Mouse (Mus musculus) midbrain, embryonic 12.5 days (tissue): ENCODE data around the gene Tmem192. TPM values are rescaled to one million over a fixed set of nuclear protein-coding genes. Genes with fewer than 3 reads are reported as not detected.
"Not testable (repeated sequence)": the region's sequence is repeated elsewhere in the genome, so short reads cannot be mapped to it uniquely, and the experiment has no call there.

Experiments used
- ATAC-seq: fragments of 200-750 bp; cut with Nextera tagmentation; 2 replicates; pipeline ENCODE4 v1.8.0; 2017; ENCODE audit warnings: low read depth, moderate TSS enrichment, moderate library complexity; ENCODE audit not compliant: low FRiP score
- H3K27ac ChIP-seq: fragments of 300-500 bp; sonication (generic); replicated peaks from 2 replicates; pipeline ENCODE4 v1.5.1; 2016; ENCODE audit warnings: mild to moderate bottlenecking
- H3K27me3 ChIP-seq: fragments of 300-500 bp; sonication (generic); 2 replicates; pipeline ENCODE4 v1.6.1; 2016; ENCODE audit warnings: mild to moderate bottlenecking
- H3K36me3 ChIP-seq: fragments of 300-500 bp; sonication (generic); 2 replicates; pipeline ENCODE4 v1.6.1; 2016
- H3K4me1 ChIP-seq: fragments of 300-500 bp; sonication (generic); 2 replicates; pipeline ENCODE4 v1.6.1; 2016
- H3K4me2 ChIP-seq: fragments of 300-500 bp; sonication (generic); replicated peaks from 2 replicates; pipeline ENCODE4 v1.6.1; 2016; ENCODE audit warnings: mild to moderate bottlenecking, moderate library complexity
- H3K4me3 ChIP-seq: fragments of 300-500 bp; sonication (generic); 2 replicates; pipeline ENCODE4 v1.5.1; 2016; ENCODE audit warnings: mild to moderate bottlenecking
- H3K9ac ChIP-seq: fragments of 300-500 bp; sonication (generic); replicated peaks from 2 replicates; pipeline ENCODE4 v1.6.1; 2016; ENCODE audit warnings: mild to moderate bottlenecking, moderate library complexity
- H3K9me3 ChIP-seq: fragments of 300-500 bp; sonication (generic); 2 replicates; pipeline ENCODE4 v1.6.1; 2016; ENCODE audit warnings: mild to moderate bottlenecking
- WGBS: fragments of 180-500 bp; shearing (Covaris S2); methylation state at CpG from one replicate; pipeline ENCODE4 v1.1.7; 2016; 5-methylcytosine and 5-hydroxymethylcytosine counted together
- polyA plus RNA-seq: library from polyadenylated mRNA; unstranded; fragments of >200 nt; fragmentation: Nextera tagmentation; extraction: Ambion mirVana; gene quantifications from 2 replicates; pipeline ENCODE4 v1.2.1, GENCODE M21; 2016

Tmem192 gene
- polyA plus RNA-seq, 1 experiment from 2014 or later, result 15.3 TPM

DNA sequence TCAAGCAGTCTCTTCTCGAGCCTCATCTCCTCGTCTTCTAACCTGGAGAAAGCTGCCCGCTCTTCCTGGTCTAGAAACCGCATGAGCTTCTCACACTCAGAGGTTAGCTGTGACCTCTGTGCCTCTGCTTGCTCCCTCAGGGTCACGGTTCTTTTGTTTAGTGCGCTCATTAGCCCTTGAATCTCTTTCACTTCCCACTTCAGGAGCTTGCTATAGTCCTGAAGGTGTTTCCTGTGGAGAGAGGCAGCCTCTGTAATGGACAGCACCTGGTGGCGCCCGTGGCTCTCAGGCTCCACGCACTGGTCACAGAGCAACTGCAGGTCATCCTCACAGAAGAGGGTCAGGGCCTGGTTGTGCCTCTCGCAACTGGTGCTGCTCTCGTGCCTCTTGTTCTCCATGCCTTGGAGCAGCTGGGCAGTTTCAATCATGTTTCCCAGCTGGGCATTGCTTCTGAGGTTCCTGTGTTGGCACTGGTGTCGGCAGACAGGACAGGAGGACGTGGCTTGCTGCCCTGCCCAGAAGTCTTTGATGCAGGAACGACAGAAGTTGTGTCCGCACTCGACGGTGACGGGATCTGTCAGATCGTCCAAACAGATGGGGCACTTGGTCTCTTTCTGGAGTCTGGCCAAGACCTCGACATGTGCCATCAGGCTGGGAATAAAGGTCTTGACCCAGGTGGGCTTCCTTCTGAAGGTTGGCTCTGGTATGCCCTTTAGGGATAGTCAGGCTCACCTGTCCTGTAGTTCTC, 36.3 kb downstream of the Tmem192 start:
- H3K27ac ChIP-seq, result no peak overlapping the region
- H3K36me3 ChIP-seq, result no peaks in the 10 kb centered on the region
- no peak overlapping the region for H3K9ac ChIP-seq
- H3K9me3 ChIP-seq, result no peaks in the 10 kb centered on the region
- no peaks in the 10 kb centered on the region for H3K27me3 ChIP-seq
- H3K4me3 ChIP-seq, result no peak overlapping the region
- H3K4me2 ChIP-seq, result no peak overlapping the region
- no peaks in the 10 kb centered on the region for H3K4me1 ChIP-seq
- 83% methylated on average over 20 of the region's 20 CpGs for WGBS
- no peak for ATAC-seq

DNA sequence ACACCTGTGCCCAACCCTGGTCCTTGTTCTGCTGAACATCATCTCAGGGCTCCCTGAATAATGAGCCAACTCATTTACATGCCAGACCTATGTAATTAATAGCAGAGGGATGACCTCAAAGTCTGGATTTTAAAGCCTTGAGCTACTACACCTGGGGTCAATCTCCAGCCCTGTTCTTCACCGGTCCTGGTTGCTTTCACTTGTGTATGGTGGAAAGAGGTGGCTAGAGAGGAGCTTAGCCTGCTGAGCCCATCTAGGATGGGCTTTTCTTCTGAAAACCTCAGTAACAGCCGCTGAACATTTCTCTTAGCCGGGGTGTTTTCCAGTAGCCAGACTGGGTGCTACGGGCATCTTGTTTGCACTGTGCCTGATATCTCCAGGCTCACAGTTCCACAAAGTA, 40.7 kb downstream of the Tmem192 start, which contains the start of gene Trim75:
Trim75 (minus strand) TSS at position 101 of the 400 bp plus-strand sequence.
- H3K36me3 ChIP-seq, result no peaks in the 10 kb centered on the region
- ATAC-seq, result no peak
- 0 out of 2 replicates have a peak, but pooled peaks cover 2% of the 10 kb centered on the region for H3K9me3 ChIP-seq
- no peaks in the 10 kb centered on the region for H3K27me3 ChIP-seq
- H3K4me2 ChIP-seq, result no peak within 1 kb of the TSS
- no peak within 1 kb of the TSS for H3K27ac ChIP-seq
- WGBS, result 91% methylated on average over 4 of the region's 4 CpGs
- H3K4me3 ChIP-seq, result no peak within 1 kb of the TSS
- H3K9ac ChIP-seq, result no peak within 1 kb of the TSS
- no peaks in the 10 kb centered on the region for H3K4me1 ChIP-seq

DNA sequence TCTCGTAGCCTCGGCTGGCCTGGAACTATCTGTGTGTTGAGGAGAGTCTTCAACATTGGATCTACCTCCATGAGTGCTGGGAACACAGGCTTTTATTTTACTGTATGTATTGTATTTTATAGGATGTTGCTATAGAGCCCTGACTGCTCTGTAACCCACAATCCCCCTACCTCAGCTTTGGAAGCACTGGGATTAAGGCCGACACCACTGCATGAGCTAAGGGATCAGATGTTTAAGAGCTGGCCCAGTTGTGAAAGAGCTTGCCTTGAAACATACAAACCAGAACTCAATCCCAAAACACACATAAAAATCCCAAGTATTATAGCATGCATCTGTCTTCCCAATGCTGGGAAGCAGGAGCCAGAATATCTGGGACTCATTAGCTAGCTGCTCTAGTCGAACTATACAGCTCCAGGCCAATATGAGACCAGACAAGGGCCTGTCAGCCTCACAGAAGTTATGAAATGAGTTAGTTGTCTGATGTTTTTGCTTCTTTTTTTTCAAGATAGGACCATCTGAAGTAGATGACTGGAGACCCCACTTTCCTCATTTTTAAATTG, 51.9 kb downstream of the Tmem192 start:
- no peak overlapping the region for H3K4me2 ChIP-seq

DNA sequence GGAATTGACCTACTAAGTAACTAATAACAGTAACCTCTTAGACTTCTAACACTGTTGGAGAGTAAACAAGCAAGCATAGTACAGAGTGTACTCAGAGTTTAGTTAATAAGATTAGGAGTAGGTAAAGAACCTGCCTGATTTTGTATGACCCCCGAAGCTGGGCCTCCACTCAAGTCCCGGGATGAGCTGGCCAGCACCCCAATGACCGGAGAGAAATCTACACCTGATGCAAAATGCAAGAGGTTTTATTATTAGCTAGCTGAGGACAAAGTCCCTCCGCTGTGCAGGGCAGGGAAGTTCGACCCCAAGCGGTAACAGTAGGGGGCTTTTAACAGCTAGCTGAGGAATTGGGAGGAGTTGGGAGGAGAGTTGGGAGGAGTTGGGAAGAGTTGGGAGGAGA, 60.6 kb downstream of the Tmem192 start:
- not testable (repeated sequence) for H3K27me3 ChIP-seq, H3K9me3 ChIP-seq, H3K9ac ChIP-seq, H3K27ac ChIP-seq, H3K4me1 ChIP-seq, ATAC-seq, H3K4me3 ChIP-seq, H3K4me2 ChIP-seq, H3K36me3 ChIP-seq
- WGBS, result 83% methylated on average over 6 of the region's 6 CpGs

More for the DNA sequence above, 51.9 kb downstream of the Tmem192 start:
- Histone ChIP-seq H3K4me1 (no peaks in the 10 kb centered on the region), H3K27ac (no peak overlapping the region), H3K9ac (no peak overlapping the region), H3K27me3 (no peaks in the 10 kb centered on the region), H3K4me3 (no peak overlapping the region), H3K36me3 (no peaks in the 10 kb centered on the region), H3K9me3 (no peaks in the 10 kb centered on the region)
- WGBS, result 89% methylated on average over 4 of the region's 4 CpGs
- no peak for ATAC-seq

DNA sequence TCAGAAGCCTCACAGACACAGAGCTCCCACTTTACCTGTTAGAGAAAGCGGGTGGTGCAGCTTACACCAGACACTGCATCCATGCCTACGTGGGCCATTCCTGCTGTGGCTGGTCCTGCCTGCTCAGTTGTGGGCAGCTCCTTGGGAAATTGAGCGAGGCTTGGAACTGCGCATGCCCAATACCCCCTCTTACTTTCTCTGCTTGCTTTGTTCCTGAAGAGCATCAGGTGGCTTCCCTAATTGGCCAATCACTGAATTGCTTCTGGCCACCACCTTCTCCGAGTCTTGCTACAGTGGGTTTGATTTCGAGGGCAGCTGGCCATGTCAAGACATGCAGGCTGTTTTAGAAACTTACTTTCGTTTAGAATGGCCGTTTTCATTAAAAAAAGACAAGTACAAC, 71.4 kb downstream of the Tmem192 start, which contains the start of the genes Trim61 and Trim60:
Trim61 (minus strand) TSS at position 101 of the 400 bp plus-strand sequence.
Trim60 (minus strand) TSS at position 162 of the 400 bp plus-strand sequence.
- H3K27ac ChIP-seq, result no peak within 1 kb of the TSS
- H3K36me3 ChIP-seq, result no peaks in the 10 kb centered on the region
- H3K9ac ChIP-seq, result no peak within 1 kb of the TSS
- no peaks in the 10 kb centered on the region for H3K4me1 ChIP-seq
- no peak within 1 kb of the TSS for H3K4me3 ChIP-seq
- no peaks in the 10 kb centered on the region for H3K9me3 ChIP-seq
- WGBS, result 93% methylated on average over 8 of the region's 8 CpGs
- ATAC-seq, result no peak
- no peak within 1 kb of the TSS for H3K4me2 ChIP-seq
- no peaks in the 10 kb centered on the region for H3K27me3 ChIP-seq

Other genes starting within 250 kb of the Tmem192 start
- 204 and 212 TPM in 2 replicates for gene Msmo1, start 213.4 kb upstream of the Tmem192 start, polyA plus RNA-seq
- gene Klhl2, start 97.2 kb upstream of the Tmem192 start, polyA plus RNA-seq, result 24.3 and 32.1 TPM in 2 replicates
- gene Trim75, start 40.6 kb downstream of the Tmem192 start, polyA plus RNA-seq, result not detected in 2 replicates
- gene Trim61, start 71.3 kb downstream of the Tmem192 start, polyA plus RNA-seq, result not detected in 2 replicates
- gene Trim60, start 71.4 kb downstream of the Tmem192 start, polyA plus RNA-seq, result not detected in 2 replicates
- gene Apela, start 90.2 kb downstream of the Tmem192 start, polyA plus RNA-seq, result 0.75 and 1.6 TPM in 2 replicates
- not detected in 2 replicates for gene Gm10663, start 127.8 kb downstream of the Tmem192 start, polyA plus RNA-seq
- not detected in 2 replicates for gene BC030870, start 182.4 kb downstream of the Tmem192 start, polyA plus RNA-seq